Mouse (Mus musculus): ENCODE data around the gene Rundc1.

GRCm38 (mm10) chr11:101465101-101465868 is 40.4 kb downstream of the Rundc1 start:
- peak; percentile 42; the same call in 1 of the 2 replicates for TF ChIP-seq CTCF (IDR thresholded peaks at IDR 0.05; ENCODE audit: low read depth)
- TF ChIP-seq EP300 (IDR thresholded peaks at IDR 0.05; ENCODE audit: low read depth): no peak
